Mouse (Mus musculus): ENCODE measurements around the gene Tspan11. TPM values are rescaled to one million over a fixed set of nuclear protein-coding genes. Genes with fewer than 3 reads are reported as not detected.

The Tspan11 gene
- total RNA-seq (2015) (not detected in 2 replicates), total RNA-seq (2017) (not detected in 2 replicates)

DNA sequence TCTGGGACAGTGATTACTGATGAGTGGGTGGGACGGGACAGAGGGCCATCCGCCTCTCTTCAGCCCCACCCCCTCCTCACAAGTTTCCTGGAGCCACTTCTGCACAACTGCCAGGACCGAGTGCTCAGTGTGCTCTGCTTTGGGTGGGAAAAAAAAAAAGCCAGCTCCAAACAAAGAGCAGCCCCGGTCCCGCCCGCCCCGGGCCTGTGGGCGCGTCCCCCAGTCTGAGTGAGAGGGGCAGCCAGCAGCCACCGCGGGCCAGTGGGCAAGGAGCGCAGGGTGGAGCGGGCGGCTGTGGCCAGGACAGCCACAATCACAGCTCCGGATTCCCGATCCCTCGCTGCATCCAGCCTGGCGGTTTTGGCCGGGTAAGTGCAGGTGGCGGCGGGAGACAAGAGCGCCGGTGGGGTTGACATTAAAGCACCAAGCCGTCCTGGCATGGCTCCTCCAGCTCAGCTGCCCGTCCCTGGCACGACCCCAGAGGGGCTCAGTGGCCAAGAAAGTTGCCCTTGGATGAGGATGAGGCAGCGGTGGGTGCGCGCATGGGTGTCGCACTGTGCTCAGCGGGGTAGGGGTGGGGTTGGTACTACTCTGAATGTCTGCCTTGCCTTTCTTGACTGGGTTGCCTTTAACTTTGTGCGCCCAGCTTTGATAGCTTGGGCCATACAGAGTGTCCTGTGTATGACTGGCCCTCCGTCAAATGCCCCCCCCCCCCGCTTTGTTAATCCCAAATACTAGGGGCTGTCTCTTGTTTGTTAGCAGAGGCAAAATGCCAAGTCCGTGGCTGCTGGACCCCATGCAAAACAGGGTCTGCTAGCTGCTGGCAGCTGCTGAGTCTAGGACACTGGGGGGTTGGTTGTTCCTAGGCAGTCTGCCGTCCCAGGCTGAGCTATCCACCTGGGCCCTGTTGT, at the start of gene Tspan11:
TSS of gene Tspan11 (plus strand) at position 79 of the 911 bp plus-strand sequence.
- ATAC-seq (replicated peaks; ENCODE audit: poor library complexity), result no peak

DNA sequence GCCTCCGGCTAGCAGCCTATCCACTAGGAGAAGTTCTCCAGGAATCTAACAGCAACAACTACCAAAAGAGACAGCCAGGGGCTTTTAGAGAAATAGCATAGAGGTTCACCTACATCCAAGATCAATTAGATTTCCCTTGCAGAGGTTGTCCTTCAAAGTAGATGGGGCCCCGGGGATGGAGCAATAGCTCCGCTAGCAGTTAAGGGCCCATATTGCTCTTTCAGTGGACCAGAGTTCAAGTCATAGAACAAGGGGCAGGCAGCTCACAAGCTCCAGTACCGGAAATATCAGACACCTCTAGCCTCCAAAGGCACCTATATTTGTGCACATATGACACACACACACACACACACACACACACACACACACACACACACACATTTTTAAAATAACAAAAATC, 49.5 kb upstream of the Tspan11 start:
- no peak for ATAC-seq (replicated peaks; ENCODE audit: poor library complexity)

DNA sequence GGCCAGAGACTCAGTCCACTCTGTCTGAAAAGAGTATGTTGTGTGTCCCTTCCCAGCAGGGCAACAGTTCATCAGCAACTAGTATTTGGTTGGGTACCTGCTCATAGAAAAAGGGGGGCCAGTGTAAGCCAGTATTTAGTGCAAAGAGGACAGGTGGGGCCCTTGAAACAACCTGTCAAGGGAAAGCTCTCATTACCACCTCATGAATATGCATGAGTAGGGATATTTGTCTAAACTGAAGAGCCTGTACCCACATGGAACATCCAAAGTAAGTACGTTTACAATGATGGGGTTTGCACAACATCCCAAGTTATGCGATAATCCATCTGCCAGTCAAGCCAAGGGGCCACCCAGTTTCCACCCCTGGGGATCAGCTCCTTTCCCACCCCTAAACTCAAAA, 47.9 kb upstream of the Tspan11 start:
- ATAC-seq (replicated peaks; ENCODE audit: poor library complexity), result no peak

DNA sequence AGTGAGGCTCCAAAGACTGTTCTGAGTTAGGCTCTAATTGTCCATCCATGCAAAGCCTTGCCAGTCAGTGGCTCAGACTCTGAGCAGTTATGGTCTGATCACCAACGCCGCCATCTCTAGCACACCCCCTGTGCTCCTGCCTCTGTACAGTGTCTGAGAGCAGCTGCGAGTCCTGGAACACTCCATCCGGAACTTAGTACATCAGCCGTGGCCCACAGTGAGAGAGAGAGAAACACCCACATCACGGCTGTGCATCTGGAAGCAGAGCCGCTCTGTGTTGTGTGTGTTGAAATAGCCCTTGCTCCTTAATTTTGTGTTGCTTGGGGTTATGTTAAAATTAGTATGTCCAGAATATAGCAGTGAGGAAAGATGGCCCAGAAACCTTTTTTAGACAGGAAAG, 47.2 kb upstream of the Tspan11 start:
- ATAC-seq (replicated peaks; ENCODE audit: poor library complexity), result no peak

DNA sequence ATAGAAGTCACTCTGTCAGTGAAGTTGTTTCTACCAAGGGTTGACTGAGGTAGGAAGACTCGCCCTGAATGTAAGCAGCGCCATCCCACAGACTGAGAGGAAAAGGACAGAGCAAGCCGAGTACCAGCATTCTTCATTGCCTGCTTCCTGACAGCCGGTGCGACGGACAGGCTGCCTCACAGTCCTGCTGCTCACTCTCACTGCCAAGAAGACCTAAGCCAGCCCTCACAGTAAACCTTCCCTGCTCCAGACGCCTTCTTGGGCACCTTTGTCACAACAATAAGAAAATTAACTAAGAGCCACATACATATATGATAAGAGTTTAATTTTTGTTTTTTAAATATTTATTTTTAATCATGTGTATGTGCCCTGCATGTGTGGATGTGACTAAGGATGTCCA, 46.1 kb upstream of the Tspan11 start:
- ATAC-seq (replicated peaks; ENCODE audit: poor library complexity), result no peak

DNA sequence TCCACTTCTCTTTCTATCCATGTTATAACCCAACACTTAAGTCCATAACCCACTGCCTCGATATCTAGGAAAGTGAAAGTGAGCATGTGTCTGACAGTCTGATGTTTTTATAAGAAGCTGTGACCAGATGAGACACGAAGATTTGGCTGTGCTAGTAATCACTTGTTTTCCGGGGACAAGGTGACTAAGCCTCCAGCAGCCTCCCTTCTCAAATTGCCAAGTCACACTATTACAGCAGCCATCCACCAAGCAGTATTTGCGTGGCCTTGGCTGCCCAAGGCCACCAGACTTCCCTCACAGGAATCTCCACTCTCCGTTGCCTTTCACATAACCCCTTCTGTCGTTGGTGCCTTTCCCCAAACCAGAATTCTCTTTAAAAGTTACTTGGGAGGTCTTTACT, 40.9 kb upstream of the Tspan11 start:
- ATAC-seq (replicated peaks; ENCODE audit: poor library complexity), result no peak

DNA sequence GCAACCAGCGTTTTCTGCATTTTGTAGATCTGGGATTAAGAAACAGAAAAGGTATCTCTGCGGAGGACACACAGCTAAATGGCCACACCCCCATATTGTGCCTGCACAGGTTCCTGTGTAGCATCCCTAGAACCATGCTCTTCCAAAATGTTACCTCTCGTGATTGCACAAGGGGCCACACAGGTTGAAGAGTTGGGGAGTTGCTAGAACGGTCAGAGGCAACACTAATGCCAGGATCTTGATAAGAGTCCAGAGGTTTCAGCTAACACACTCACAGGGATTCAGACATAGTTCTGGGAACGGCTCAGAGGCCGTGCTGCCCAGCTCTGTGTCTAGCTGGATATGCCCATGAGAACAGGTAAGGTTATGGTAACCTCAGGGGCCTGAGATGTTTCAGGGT, 37.9 kb upstream of the Tspan11 start:
- ATAC-seq (replicated peaks; ENCODE audit: poor library complexity), result no peak

DNA sequence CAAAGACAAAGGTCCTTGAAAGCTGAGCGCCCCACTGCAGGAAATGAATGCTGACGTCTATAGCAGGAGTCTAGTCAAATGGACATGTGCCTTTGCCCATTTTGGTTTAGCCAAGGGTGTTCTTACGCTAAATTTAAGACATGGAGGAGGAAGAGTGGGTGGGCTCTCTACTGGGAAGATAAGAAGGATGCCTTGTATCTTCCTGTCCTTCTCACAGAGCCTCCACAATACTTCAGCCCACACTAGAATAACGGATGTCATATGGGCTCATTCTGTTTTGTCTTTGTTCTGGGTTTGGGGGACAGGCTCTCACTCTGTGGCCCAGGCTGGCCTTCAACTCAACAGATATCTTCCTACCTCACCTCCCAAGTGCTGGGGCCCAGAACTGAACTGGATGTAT, 35.8 kb upstream of the Tspan11 start:
- ATAC-seq (replicated peaks; ENCODE audit: poor library complexity), result no peak

DNA sequence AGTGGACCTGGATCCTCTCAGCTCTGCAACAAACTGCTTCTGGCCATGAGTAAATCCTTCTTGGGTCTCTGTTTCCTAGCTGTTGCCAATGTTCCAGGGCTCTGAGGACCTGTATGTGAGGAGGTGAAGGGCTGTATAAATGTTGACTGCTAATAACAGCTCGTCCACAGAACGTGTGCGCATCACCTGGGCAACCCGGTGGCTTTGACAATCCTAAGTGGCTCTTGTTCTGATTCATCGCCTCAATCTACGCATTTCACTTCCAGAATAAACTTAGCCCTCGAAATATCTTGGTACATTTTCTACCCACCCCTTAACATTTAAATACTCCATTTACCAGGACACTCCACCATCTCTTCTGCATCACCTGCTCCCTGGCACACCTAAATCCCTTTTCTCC, 34.1 kb upstream of the Tspan11 start:
- no peak for ATAC-seq (replicated peaks; ENCODE audit: poor library complexity)

DNA sequence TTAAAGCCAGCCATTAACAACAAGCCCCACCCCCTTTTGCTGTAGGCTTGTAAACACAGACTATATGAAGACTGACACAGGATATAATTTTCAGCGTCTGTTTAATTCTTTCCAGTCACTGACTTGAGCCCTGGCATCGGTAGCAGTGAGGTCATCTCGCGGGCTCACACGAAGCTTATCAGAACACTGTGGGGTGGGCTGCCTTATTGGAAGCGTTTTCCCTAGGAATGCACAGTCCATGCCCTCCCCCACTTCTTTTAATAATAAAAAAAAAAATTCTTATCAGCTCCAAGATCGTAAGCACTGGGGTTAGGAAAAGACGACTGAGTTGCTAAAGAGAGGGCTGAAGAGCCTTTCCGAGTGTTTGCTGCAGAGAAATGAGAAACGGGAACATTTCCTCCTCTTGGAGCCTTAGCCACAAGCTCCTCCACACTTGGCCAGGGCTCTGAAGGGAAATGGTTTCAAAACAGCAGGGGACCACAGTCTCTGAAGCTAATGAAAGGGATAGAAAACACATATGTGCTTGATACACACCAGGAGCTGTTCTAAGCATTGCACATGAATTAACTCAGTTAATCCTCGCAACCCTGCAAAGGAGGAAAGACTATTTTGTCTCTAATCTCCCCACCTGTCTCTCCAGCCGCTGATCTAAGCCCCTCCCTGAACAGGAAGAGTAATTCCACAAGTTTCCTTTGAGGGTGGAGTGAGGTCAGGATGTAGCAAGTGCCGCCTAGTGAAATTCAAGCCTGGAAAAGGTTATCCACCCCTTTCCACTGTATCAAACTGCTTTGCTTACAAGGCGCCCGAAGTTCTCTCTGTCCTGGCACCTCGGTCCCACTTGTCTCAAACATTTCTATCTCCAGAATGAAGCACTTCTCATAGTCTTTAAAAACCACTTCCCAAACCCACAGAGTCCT, 33.4 kb upstream of the Tspan11 start:
- ATAC-seq (replicated peaks; ENCODE audit: poor library complexity), result no peak

DNA sequence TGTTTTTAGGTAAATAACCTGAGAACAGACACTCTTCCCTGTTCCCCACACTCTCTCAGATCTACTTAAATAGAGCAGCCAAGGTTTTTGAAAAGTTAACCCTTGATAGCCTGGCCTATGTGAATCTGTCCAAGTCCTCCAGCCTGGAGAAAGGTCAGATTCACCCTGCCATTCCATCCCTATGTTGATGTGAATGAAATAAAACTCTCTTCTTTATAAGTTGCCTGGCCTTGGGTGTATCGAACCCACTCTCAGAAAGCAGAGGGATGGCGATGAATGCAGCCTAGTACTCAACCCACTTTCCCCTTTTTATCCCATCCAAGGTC, 32.7 kb upstream of the Tspan11 start:
- no peak for ATAC-seq (replicated peaks; ENCODE audit: poor library complexity)

DNA sequence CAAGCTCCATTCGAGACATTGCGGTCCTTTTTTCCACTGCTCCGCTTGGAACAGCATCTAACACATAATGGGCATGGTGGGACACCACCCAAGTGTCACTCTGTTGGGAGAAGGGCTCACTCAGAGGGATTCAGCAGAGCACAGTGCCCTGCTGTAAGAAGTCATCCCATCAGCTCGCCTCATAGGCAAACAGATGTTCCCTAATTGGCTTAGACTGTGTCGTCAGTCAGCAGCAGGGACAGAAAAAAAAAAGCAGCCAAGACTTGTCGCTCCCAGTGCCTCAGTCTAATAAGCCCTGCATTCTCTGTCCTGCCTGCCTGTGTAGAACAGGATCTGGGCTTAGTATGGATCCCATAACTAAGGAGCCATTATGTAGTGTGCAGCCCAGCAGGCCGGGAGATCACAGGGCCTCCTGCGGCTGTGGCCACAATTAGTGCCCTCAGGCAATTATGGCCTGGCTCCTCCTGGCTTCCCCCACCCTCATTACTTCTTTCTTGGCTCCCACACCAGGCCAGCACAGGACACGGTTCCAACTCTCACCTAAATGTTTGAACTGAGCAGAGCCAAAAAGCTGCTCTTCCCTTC, 31.6 kb upstream of the Tspan11 start:
- no peak for ATAC-seq (replicated peaks; ENCODE audit: poor library complexity)

DNA sequence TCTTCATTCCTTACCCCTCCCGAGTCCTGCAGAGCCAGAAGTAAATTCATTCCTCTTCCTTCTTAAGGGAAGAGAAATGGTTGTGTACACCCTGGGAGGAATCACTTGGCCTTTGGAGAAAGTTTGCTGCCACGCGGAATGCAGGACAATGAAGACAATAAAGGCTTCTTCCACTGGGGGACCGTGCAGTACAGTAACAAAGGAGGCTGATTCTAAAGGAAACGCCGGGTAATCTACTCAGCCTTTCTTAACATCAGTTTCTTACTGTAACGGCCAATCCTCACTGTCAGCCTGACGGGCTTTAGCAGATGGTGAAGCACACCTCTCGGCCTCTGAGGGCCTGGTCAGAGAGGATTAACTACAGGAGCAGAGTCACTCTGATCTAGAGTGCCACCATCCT, 25.4 kb upstream of the Tspan11 start:
- no peak for ATAC-seq (replicated peaks; ENCODE audit: poor library complexity)

DNA sequence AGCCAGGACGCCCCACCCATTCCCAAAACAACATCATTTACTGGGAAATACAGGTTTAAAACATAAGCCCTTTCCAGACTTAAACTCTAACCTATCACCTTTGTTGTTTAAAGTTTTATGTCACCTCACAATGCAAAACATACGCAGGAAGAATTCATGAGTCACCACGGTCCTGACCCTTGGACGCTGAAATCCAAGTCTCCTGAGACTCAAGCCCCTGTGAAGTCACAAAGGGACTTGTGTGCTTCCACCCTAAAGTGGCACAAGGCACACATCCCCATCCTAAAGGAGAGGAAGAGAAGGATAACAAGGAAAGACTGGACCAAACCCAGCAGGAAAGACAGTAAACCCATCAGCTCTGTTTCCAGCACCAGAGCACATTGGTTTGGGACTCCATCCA, 22.0 kb upstream of the Tspan11 start:
- ATAC-seq (replicated peaks; ENCODE audit: poor library complexity), result no peak

DNA sequence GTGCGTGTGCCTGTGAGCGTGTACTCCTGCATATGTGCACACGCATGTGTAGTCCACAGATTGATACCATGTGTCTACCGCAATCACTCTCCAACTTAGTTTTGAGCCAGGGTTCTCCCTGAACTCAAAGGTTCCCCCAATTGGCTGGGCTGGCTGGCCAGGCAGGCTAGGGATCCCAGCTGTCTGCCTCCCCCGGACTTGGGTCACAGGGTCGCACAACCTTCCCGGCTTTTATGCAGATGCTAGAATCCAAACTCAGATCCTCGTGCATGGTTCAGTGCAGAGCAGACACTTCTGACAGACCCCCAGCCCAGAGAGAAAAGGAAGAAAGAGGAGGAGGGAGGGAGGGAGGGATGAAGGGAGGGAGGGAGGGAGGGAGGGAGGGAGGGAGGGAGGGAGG, 18.8 kb upstream of the Tspan11 start:
- ATAC-seq (replicated peaks; ENCODE audit: poor library complexity), result no peak

DNA sequence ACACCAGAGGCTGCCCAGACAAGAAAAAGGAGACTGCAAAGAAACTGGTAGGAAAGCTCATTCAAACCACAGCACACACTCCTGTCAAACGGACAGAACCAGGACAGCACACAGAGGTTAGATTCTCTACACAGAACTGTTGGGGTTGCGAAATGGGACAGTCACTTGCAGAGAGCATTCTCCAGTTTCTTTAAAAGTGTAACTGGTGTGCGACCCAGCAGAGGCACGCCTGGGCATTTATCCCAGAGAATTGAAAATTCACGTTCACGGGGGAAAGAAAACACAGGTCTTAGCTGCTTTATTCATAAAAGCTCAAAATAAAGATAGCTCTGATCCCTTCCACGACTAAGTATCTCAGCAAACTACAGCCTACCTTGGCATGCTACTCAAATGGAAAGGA, 18.3 kb upstream of the Tspan11 start:
- ATAC-seq (replicated peaks; ENCODE audit: poor library complexity), result no peak

DNA sequence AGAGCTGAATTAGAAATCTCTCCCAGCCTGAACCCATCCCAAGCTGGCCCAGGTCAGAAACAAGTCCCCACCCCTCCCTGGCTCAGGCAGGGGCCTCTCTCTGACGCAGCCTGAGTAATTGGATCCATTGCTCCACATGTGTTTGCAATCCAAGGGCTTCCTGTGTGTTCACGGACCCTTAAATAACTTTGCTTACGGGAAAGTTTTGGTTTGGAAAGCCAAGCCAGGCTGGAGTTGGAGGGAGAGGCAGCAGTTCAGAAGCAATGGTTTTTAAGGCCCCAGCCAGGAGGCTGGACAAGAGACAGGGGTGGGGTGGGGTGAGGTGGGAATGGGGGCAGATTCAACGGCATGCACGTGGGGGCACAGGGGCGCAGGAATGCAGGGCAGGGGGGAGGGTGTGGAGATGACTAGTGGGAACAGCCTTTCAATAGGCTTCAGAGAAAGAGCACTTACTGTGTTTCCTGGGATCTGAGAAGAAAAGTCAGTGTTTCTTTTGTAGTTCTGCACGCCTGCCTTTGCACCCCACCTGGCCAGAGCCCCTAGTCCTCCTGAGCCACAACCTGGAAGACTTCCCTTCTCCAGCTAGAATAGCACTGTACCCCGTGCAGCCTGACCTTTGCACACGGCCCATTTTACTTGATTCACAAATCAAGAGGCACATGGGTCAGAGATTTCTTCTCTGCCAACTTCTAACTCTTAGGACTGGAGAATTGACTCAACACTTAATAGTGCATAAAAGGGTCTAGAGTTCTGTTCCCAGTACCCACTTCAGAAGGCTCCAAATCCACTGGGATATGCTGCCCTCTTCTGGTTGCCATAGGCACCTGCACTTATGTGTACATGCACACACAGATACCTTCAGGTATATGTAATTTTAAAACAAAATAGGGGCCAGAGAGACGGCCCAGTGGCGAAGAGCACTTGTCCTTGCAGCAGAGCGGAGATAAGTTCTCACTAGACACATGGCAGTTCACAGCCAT, 16.8 kb upstream of the Tspan11 start:
- ATAC-seq (replicated peaks; ENCODE audit: poor library complexity), result no peak

DNA sequence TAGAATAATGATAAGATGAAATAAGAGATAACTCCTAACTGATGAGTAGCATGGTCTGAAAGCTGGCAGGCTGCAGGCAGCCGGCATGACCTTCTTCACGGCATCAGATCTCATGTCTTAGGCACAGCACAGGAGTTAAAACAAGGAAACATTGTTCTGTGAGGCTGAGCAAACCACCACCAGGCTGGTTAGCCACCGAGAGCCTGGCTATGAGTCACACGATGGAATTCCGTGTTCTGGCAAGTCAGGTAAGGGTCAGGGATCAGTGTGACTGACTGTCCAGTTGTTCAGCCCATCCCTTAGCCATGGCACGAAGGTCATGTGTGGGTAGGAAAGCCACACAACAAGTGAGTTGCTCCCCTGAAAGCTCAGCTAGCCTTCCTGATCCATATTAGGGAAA, 16.0 kb upstream of the Tspan11 start:
- no peak for ATAC-seq (replicated peaks; ENCODE audit: poor library complexity)

DNA sequence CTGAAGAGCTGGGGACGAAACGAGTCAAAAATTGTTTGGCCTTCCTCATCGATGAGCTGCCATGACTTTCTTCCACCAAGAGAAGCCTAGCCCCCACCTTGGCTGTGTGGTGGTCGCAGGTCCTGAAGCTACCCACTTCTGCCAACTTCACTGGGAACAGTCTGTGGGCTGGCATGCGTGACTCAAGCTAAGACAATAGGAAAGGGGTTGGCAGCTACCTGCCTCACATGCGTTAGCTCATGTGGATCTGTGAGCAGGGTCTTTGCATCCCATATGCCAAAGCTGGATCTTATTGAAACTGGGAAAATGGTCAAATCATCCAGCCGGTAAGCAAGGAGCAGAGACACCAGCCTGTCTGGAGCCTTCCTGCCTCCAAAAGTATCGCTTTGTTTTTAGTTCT, 14.8 kb upstream of the Tspan11 start:
- no peak for ATAC-seq (replicated peaks; ENCODE audit: poor library complexity)

DNA sequence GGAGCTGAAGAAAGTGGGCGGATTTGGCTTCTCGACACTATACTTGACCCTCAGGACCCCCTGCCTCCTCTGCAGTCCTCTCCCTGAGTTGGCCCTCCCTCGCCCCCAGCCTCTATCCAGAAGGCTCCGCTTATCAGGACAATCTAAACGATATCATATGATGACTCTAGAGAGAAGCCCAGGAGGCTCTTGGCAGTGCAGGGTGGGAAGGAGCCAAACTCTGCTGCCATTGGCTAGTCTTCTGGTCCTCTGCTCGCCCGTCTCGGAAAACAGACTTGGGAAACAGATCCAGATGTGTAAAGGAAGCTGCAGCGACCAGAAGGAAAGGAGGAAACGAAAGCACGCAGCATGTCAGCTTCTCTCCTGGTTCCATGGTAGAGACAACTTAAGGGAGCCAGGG, 11.5 kb upstream of the Tspan11 start:
- no peak for ATAC-seq (replicated peaks; ENCODE audit: poor library complexity)

DNA sequence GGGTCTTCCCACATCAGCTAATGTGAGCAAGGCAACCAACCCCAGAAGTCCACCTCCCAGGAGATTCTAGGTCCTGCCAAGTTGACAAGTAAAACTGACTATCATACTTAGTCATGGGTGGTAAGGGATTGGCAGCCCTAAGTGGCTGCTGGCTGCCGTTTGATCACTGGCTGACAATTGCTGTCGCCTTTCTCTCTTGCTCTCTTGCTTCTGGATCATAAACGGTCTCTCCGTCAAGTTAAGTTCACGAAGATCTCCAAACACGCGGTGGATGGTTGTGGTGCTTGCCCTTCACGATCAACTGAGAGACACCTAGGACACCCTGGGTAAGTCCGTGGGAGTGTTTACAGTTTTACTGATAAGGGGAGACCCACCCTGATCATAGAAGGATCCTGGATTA, 11.0 kb upstream of the Tspan11 start:
- no peak for ATAC-seq (replicated peaks; ENCODE audit: poor library complexity)

Measured in megakaryocyte progenitor cell, adult 5-6 weeks (primary cell).